Mouse (Mus musculus) left cerebral cortex, adult 18-20 months (tissue): ENCODE results near the gene Gmds. TPM values are rescaled to one million over a fixed set of nuclear protein-coding genes. Genes with fewer than 3 reads are reported as not detected.
A peak's percentile ranks its signal among the peaks of the same experiment; 100 is the strongest.

Experiments
- DNase-seq, 2 experiments: peaks; one replicate each; pipeline ENCODE4 v3.0.0; 2021 to 2022; ENCODE audit warnings: low spot score in 2 of 2, mixed read lengths in 1 of 2
- long read RNA-seq, 2 experiments: library from polyadenylated mRNA; stranded (forward); transcript quantifications; one replicate each; pipeline ENCODE4 v2.0.0; 2021
- total RNA-seq, 2 experiments: library from RNA; stranded (reverse); gene quantifications; 2 replicates each; pipeline ENCODE4 v1.2.3; 2021

Gmds gene
- 10 to 100 TPM; 11.1 to 11.3 TPM for total RNA-seq
- long read RNA-seq, experiment 1, transcript Gmds-201 (11 exons, 1,713 nt): major isoform, 9 of 12 reads
- long read RNA-seq, experiment 1, partial matches to known transcripts: 1 of 12 reads
- long read RNA-seq, experiment 1, other reads (novel, unspliced or antisense): 2 of 12 reads
- long read RNA-seq, experiment 2, transcript Gmds-201 (11 exons, 1,713 nt): major isoform, 11 of 13 reads
- long read RNA-seq, experiment 2, partial matches to known transcripts: 1 of 13 reads
- long read RNA-seq, experiment 2, other reads (novel, unspliced or antisense): 1 of 13 reads

- DNase-seq: peak; percentile 88 to 93
Observed at GRCm38 (mm10) chr13:32338513-32339365, at the start of gene Gmds. Gene Gmds, minus strand, starts transcription at chr13:32338740.

DNA sequence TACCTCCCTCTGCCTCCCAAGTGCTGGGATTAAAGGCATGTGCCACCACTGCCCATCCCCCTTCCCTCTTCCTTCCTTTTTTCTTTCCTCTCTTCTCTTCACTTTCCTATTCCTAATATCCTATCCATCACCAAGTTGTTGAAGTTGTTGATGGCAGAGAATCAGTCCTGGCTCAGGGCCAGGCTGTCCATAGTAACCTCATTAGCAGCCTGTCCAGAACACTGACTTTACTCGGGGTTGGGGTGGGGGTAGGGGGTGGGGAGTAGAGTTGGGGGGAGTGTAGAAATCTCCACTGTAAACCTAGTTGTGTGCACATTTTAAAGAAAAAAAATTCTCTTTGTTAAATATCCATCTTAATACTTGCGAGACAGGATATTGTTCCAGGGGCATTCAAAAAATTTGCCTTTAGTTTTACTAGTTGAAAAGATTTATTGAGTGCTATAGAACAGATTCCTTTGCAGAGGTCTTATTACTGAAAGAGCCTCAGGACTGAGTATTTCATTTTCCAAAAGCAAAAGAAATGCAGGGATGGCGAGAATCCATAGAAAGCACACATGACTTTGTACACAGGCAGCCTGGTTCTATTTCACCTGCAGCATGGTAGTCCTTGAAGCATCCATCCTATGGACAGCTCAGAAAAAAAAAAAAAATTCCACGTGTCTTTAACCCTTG, 47.0 kb upstream of the Gmds start:
- no peak for DNase-seq

DNA sequence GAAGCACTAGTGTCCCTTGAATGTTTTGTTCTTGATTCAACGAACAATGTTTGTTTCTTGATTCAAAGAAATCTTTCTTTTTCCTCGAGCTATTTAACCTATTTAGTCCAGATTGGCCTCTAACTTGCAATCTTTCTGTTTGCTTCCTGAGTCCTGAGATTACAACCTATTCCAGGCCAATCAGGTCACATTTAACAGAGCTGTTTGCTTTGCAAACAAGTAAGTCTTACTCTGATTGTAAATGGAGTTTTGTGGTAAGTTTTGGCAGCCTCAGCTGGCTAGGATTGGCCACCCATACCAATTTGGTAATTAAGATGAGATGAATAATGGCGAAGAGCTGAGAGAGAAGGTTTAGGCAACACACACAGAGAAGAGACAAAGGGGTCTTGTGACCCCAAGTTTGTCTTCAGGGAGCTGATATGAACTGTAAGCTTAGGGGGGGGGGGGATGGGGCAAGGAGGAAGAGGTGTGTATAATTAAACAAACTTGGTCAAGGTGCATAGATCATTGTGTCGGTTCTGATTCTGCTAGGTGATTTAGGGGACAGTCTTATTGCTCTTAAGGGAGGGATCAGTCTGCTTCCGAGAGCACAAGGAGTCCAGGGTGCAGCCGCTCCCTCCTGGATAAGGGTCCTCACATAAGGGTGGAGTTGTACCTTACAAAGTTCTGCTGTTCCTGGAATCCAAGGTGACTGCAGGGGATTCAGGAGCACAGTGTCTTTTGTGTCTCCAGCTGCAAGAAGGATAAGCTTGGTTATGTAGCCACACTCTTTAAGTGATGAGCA, 43.9 kb upstream of the Gmds start:
- no peak for DNase-seq

- DNase-seq: no peak
Observed at GRCm38 (mm10) chr13:32378634-32379033, 40.1 kb upstream of the Gmds start.

GRCm38 (mm10) chr13:32372531-32372883, 34.0 kb upstream of the Gmds start:
- no peak for DNase-seq

DNA sequence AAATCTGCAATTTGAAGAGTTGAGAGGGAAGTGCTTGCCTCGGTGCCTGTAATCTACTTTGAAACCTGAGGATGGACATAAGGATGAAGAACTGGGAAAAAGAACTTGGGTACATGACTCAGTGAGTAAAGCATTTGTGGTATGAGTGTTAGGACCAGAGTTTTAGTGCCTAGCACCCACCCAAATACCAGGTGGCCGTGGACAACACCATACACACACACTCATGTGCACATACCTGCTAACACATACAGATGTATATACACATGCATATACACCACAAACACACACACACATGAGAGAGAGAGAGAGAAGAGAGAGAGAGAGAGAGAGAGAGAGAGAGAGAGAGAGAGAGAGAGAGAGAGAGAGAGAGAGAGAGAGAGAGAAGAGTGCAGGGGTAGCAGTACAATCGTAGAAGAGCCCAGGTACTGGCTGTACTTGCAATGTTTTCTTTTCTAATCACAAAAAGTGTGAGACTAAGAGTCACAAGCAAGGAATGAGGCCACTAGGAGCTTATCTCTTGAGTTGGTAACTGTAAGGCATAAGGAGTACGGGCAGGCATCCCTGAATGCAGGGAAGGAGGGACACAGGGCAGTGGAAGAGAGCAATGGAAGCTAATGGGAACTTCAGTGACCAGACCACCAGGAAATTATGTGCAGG, 33.5 kb upstream of the Gmds start:
- DNase-seq: no peak

DNA sequence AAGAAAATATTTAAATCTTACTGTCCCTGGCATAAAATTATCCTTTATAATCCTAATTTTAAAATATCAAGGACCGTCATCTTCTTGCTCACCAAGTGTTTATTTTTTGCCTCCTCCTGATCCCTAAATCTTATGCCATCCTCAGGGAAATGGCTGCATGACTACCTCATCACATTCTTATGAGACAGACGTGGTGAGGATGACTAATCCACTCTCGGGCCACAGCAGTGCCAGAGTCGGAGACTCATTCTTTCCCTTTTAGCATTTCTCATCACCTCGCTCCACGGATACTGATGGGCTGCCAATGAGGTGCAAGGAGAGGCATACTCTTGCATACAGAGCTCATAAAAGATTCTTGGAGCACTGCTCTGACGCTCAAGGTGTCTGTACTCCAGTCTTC, 32.2 kb upstream of the Gmds start:
- peak; percentile 1 to 4 for DNase-seq

DNA sequence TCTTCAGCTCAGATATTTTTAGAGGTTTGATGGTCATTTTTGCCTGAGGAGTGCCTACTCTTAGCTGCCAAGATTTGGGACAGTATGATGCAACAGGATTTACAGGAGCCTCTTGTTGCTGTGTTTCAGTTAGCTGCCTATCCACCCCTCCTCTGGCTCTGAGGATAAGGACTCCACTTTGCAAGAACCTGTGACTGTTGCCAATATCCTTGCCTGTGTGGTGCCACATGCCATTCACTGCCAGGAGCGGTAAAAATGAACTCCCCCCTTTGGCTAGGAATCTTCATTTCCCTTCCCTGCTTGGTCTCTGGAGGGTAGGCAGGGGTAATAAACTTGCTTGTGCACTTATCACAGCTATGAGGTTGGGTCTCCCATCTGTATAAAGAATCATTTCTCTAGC, 31.6 kb upstream of the Gmds start:
- DNase-seq: no peak

DNA sequence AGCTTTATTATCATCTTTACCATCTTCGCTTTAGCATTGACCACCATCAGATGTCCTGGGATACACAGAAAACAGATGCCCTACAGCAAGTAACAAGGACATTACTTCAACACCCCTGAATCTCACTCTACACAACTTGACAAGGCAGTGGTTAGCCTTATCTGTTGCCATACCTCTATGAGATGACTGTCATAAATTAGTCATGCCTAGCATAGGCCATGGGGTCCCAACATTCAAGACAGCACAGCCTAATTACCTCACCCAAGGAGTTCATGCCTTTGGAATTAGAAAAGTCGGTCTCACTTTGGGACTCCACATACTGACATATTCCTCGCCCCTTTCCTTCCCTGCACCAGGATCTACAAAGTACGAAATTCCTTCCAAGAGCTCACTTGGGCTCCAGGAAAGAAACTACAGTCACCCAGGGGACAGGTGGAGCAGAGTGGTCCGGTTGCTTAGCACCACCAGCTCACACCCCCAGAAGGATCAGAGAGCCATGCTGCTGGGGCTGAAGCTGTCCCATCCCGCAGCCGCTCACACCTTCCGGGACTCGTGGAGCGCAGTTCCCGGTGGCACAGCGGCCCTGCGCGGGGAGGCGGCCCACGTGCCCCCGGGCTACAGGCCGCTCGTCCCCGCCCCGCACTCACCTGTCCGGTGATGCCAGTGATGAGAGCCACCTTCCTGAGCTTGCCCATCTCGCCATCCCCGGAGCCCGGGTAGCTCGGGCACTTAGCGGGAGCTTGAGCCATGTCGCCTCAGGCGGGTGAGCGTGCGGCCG, 616 bp downstream of the Gmds start:
- no peak for DNase-seq

GRCm38 (mm10) chr13:32318309-32318708, 20.2 kb downstream of the Gmds start:
- no peak for DNase-seq

- DNase-seq: no peak
Observed at GRCm38 (mm10) chr13:32317354-32317753, 21.2 kb downstream of the Gmds start.

- peak; percentile 27 to 36 for DNase-seq
Observed at GRCm38 (mm10) chr13:32312663-32313062, 25.9 kb downstream of the Gmds start.

DNA sequence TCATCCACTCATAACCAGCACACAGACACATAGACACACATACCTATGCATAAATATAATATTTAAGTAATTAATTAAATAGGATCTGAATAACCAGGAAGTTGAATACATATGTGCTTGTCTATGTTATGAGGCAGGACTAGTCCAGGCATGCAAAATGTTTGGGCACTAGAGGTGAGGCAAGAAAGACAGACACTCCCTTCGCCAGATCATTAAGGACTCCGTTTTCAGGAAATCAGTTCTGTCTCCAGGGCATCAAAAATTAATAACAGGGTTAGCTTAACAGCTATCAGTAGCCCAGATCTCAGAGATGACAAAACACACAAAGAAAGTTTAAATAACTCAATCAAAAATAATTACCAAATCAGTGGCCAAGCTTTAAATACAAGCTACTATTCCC, 27.1 kb downstream of the Gmds start:
- DNase-seq: no peak

GRCm38 (mm10) chr13:32298456-32298855, 40.1 kb downstream of the Gmds start:
- DNase-seq: no peak

DNA sequence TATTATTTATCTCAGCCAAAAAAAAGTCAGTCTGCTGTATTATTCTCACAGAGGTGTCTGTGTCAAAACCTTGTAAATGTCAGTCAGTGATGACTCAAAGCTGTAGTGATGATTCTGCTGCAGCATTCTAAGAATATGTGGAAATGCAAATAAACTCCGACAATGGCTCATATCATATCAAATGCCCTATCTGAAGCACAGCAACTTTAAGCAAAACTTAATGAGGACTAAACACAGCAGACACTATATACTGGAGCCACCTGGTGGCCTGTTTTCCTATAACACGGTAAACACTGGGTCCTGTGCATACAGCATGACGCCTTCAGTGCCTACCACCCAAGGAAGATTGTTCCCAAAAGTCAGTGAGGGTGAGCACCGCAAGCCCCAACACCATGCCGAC, 41.1 kb downstream of the Gmds start:
- peak; percentile 45 to 53 for DNase-seq

- no peak for DNase-seq
Observed at GRCm38 (mm10) chr13:32294416-32295195, 43.9 kb downstream of the Gmds start.

DNA sequence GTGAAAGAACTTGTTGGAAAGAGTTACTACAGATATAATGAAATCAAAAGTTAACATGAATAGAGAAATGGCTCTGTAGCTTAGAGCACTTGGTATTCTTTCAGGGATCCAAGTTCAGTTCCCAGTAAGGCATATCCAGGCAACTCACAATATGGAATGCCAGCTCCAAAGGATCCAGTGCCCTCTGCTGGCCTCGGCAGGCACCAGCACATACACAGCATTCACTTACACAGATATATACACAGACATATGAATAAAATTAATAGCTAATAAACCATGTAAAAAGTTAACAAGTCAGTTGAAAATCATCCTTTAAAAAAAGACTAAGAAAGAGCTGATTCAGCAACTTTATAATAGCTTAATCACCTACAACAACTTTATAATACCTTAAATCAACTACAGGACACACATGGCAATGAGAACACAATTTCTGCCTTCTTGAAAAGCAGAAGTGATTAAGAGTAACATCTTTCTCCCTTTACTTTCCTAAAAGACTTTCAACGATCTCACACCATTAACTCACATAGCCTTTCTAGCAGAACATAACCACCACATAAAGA, 65.5 kb downstream of the Gmds start:
- DNase-seq: no peak

GRCm38 (mm10) chr13:32269757-32270156, 68.8 kb downstream of the Gmds start:
- DNase-seq: no peak

DNA sequence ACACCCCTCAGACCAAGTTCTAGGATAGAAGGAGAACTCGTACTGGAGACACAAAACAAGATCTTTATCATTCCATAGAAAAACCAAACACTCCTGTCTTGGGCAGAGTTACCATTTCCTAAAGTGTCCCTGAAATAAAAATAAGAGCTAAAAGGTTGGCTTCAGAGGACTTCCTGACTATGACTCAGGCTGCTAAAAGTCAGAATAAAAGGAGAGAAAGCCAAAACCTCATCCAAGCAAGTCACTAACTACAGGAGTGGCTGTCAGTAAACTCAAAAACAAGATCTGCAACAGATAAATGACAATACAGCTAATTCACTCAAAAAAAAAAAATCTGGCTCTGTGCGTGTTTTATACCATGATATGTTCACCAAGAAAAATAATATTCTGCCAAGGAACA, 69.3 kb downstream of the Gmds start:
- no peak for DNase-seq
